Mouse (Mus musculus) erythroblast, embryonic 14.5 days (primary cell): Measurements from ENCODE around the gene Tmem140. TPM values are rescaled to one million over a fixed set of nuclear protein-coding genes. Genes with fewer than 3 reads are reported as not detected.

Source experiments
- H3K27me3 ChIP-seq: 2 replicates; pipeline ENCODE4 v1.6.1; 2012; ENCODE audit warnings: inconsistent platforms; ENCODE audit not compliant: control insufficient read depth
- H3K36me3 ChIP-seq: 2 replicates; pipeline ENCODE4 v1.6.1; 2012; ENCODE audit warnings: mild to moderate bottlenecking, inconsistent platforms; ENCODE audit not compliant: control insufficient read depth
- H3K4me1 ChIP-seq: 2 replicates; pipeline ENCODE4 v1.6.1; 2012; ENCODE audit warnings: inconsistent platforms; ENCODE audit not compliant: control insufficient read depth
- H3K4me3 ChIP-seq: replicated peaks from 2 replicates; pipeline ENCODE3; 2012; ENCODE audit warnings: moderate library complexity, mild to moderate bottlenecking, inconsistent platforms
- H3K9me3 ChIP-seq: 2 replicates; pipeline ENCODE4 v1.6.1; 2012; ENCODE audit warnings: low read length, inconsistent platforms, mixed read lengths; ENCODE audit not compliant: control insufficient read depth
- GATA1 ChIP-seq: IDR thresholded peaks from 2 replicates; pipeline ENCODE4 v1.6.1; 2012; ENCODE audit warnings: low read length, inconsistent platforms, mixed read lengths
- TAL1 ChIP-seq: IDR thresholded peaks from 3 replicates; pipeline ENCODE4 v1.6.1; 2012; ENCODE audit warnings: low read length, inconsistent platforms, mixed read lengths
- polyA plus RNA-seq: library from polyadenylated mRNA; stranded (reverse); fragments of >175 nt; gene quantifications from 2 replicates; pipeline ENCODE4 v1.2.3, GENCODE M21; 2012

Tmem140 gene
- polyA plus RNA-seq, 1 experiment, result not detected

DNA sequence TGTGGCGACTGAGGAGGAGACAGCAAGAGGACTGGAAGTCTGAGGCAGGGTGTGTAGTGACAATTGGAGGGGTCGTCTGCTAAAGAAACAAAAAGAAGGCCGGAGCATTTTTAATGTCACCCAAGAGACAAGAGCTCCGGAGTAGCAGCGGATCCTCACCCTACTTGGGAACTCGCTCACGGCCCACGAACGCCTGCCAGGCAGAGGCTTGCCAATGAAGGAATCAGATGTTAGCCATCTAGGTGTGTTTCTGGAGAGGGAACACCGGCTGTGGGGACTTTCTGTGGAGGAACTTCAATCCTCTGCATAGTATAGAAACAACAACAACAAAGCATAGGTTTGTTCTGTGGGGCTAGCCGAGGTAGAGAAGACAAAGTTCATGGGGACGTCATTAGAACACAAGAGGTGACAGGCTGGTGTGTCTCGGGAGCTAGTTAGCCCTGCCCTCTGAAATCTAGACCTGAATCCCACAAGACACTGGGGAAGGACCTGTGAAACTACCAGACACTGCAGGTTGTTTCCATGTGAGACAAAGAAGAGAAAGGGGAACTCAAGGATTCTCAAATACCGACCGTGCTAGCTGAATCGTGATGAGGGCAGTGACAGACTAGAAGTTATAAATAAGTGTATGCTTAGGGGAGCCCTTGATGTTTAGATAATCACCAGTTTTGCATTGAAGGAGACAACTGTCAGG is 4.5 kb downstream of the Tmem140 start:
- H3K4me3 ChIP-seq, result no peak overlapping the region
- H3K9me3 ChIP-seq, result no peaks in the 10 kb centered on the region
- H3K27me3 ChIP-seq, result no peaks in the 10 kb centered on the region
- peaks cover 16% of the 10 kb centered on the region for H3K36me3 ChIP-seq
- peaks cover 80% of the 10 kb centered on the region for H3K4me1 ChIP-seq
- no peak for TF ChIP-seq GATA1
- TF ChIP-seq TAL1, result no peak

DNA sequence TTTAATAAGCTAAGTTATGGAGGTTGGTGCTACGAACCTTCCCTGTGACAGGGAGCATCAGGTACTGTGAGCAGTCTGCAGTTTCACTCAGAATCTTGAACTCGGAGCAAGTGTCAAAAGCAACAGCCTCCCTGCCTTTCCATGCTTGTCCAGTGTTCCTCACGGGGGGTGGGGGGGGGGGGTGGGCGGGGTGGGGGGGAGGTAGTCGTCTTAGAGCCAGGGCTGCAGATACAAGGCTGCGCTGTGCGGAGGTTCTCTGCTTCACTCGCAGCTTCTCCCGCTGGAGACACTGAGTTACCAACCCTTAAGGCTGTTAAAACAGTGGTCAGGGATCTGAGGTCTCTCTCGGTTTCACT is 5.0 kb downstream of the Tmem140 start:
- peaks cover 21% of the 10 kb centered on the region for H3K36me3 ChIP-seq
- H3K27me3 ChIP-seq, result no peaks in the 10 kb centered on the region
- peak overlapping the region; percentile 49 for H3K4me3 ChIP-seq
- peaks cover 78% of the 10 kb centered on the region for H3K4me1 ChIP-seq
- H3K9me3 ChIP-seq, result no peaks in the 10 kb centered on the region
- no peak for TF ChIP-seq GATA1
- no peak for TF ChIP-seq TAL1

DNA sequence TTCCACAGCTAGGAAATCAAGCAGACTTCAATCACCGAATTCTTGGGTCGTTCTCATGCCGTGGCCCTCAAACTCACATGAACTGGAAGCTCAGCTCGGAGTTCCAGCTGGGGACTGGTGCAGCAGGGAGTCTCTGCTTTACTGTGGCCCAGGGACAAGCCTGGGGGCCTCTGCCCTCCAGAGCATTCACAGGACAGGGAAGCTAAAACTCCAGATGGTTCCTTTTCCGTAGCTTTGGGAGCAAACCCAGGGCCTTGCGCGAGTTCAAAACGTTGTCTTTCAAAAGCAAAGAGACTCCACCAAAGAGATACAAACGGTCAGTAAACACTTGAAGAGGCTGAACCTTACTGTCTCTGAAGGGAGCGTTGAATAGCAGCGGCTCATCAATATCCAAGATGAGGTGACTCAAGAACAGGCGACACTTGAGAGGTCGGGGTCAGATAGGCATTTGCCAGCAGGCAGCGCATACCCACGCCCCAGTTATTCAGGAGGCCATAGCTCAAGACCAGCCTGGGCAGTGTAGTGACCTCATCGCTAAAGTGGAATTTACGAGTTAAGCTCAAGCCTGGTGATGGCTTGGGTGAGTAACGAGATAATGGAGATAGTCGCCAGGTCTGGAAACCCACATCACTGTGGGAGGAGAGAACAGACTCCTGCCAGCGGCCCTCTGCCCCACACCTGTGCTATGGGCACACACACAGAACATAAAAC is 5.7 kb downstream of the Tmem140 start:
- H3K4me1 ChIP-seq, result peaks cover 78% of the 10 kb centered on the region
- no peak for TF ChIP-seq GATA1
- no peak for TF ChIP-seq TAL1
- peak overlapping the region; percentile 49 for H3K4me3 ChIP-seq
- peaks cover 28% of the 10 kb centered on the region for H3K36me3 ChIP-seq
- no peaks in the 10 kb centered on the region for H3K9me3 ChIP-seq
- no peaks in the 10 kb centered on the region for H3K27me3 ChIP-seq

DNA sequence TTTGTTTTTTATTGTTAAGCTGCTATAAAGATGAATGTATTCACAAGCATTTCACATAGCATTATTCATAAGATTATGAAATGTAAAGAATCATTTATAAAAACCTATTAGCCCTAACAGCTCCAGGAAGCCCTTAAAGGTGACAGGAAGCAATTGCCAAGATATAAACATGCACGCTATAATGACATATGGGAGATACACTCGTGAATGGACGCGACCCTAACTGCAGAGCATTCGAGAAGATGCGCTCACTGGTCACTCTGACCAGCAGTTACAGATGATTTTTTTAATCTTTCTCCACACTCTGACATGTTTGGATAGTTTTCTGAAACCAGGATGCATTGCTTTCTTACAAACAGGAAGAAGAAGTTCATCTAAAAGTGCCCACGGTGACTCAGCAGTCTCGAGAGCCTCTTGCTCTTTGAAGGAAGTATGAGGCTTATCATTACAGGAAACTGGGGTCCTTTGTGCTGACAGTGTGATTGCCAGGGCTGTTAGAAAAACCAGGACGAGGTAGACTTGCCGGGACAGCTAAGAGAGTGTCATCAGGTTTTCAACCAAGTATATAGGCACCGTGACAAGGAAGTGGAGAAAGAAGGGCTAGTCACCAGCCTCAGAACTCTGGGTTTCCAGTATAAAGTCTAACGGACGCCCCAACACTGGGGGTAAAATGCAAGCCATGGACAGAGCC is 6.4 kb downstream of the Tmem140 start:
- Histone ChIP-seq H3K4me3 (peak overlapping the region; percentile 49), H3K36me3 (peaks cover 35% of the 10 kb centered on the region), H3K4me1 (peaks cover 81% of the 10 kb centered on the region), H3K9me3 (no peaks in the 10 kb centered on the region), H3K27me3 (no peaks in the 10 kb centered on the region)
- TF ChIP-seq TAL1 (no peak), GATA1 (no peak)

DNA sequence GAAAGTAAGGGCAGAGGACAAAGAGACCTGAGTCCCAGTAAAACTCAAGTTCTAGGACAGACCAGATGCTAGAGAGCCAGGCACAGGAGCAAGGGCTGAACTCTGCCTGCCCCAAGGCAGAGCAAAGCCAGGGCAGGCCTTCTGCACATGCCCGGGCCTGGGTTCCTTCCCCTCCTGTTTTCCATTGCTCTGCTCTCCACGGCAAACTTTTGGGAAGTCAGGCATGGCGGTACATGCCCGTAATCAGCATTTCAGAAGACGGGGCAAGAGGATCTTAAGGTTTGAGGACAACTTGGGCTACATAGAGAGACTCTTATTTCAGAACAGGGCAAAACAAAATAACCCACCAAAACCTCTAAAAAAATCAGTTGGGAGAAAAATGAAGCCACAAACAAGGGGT is 7.2 kb downstream of the Tmem140 start:
- Histone ChIP-seq H3K36me3 (peaks cover 42% of the 10 kb centered on the region), H3K9me3 (no peaks in the 10 kb centered on the region), H3K4me3 (no peak overlapping the region), H3K27me3 (no peaks in the 10 kb centered on the region), H3K4me1 (peaks cover 89% of the 10 kb centered on the region)
- TF ChIP-seq GATA1 (no peak), TAL1 (no peak)

DNA sequence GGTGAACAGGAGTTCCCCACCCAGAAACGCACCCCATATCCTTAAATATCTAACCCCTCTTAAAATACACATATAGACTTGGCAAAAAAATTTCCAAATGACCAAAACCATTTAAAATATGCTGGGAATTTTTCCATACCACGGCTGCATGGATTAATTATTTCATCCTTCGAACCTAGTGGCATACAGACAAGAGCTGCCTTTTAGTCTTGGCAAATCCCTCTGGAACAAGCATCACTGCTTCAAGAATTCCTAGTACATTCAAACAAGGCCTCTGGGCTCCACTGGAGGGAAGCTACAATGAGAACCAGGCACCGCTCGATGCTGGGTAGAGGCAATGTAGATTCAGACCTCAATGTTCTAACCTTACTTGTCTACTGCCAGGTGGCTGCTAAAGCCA is 7.8 kb downstream of the Tmem140 start:
- peaks cover 89% of the 10 kb centered on the region for H3K4me1 ChIP-seq
- TF ChIP-seq GATA1 (no peak), TAL1 (no peak)
- H3K36me3 ChIP-seq, result peaks cover 48% of the 10 kb centered on the region
- no peaks in the 10 kb centered on the region for H3K9me3 ChIP-seq
- H3K27me3 ChIP-seq, result no peaks in the 10 kb centered on the region
- H3K4me3 ChIP-seq, result no peak overlapping the region

DNA sequence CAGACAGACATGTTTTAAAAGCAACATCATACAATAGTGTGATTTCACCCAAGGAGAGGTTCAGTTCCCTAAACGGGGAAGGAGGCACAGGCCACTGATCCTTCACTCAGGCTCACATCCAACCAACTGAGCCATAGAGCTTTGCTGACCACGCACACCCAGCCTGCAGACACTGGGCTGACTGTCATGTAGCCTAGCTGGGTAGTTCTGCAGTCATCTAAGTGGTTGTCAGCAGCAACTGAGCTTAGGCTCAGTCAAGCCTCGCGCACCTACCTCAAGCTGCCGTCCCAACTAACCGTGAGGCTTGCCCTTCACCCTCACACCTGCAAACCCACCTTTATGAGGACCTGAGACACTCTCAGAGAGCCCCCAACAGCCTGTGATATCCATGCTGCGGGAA is 9.0 kb downstream of the Tmem140 start:
- H3K27me3 ChIP-seq, result no peaks in the 10 kb centered on the region
- H3K4me3 ChIP-seq, result no peak overlapping the region
- peaks cover 90% of the 10 kb centered on the region for H3K4me1 ChIP-seq
- peaks cover 59% of the 10 kb centered on the region for H3K36me3 ChIP-seq
- TF ChIP-seq TAL1 (no peak), GATA1 (no peak)
- H3K9me3 ChIP-seq, result no peaks in the 10 kb centered on the region

DNA sequence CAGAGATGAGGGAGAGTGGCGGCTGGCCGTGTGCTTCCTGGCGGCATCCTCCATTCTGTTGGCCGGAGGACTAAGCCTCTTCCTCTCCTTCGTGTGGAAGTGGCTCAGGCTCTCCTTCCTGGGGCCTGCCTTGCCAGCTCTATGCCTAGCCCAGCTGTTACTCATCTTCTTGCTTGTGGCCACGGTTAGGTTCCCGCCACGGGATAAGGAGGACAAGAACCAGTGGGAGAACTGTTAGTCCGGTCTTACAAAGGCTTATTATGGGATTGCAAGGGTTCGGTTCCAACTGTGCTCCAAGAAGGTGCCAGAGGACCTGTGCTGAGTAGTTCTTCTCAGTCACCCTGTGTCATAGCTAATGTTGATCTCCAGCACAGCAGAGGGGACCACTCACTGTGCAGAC is 9.9 kb downstream of the Tmem140 start:
- Histone ChIP-seq H3K4me3 (no peak overlapping the region), H3K4me1 (peaks cover 90% of the 10 kb centered on the region), H3K27me3 (no peaks in the 10 kb centered on the region), H3K9me3 (no peaks in the 10 kb centered on the region), H3K36me3 (peaks cover 59% of the 10 kb centered on the region)
- TF ChIP-seq TAL1 (no peak), GATA1 (no peak)

DNA sequence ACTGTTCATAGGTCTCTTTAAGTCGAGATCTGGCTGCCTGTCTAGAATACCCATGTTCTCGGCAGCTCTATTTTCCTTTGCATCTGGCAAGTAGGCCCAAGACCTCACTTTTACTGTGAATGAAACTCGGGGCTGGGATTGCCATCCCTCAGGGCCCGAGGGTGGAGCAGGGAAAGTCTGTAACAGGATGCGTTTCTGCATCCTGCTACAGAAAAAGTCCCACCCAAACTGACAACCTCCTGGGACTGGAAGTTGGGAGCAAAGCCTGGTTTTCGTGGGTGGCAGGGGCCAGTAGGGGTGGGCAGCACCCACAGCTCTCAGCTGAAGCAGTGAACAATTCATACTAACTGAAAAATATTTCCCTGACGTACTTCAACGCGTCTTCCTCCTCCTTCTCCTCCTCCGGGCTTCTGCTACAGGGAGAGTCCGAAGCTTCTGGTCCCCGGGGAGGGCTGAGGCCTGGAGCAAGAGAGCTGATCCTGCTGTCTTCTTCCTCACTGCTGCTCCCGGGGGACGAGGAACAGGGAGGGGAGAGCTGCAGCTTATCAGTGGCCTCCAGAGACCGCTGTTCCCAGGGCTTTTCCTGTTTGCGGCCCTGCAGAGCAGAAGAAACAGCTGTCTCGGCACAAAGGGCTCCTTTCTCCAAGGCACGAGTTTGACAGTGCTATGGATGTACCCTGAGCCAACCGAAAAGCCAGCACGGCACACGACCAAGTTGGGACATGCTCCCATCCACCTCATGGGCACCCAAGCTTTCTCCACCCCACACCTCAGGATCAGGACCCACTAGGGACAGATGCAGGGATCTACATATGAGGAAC is 11.4 kb downstream of the Tmem140 start:
- H3K4me1 ChIP-seq, result peaks cover 90% of the 10 kb centered on the region

More for the DNA sequence above, 11.4 kb downstream of the Tmem140 start:
- Histone ChIP-seq H3K9me3 (no peaks in the 10 kb centered on the region), H3K36me3 (peaks cover 67% of the 10 kb centered on the region), H3K27me3 (no peaks in the 10 kb centered on the region), H3K4me3 (peak overlapping the region; percentile 72)
- TF ChIP-seq TAL1, result peak; percentile 71
- TF ChIP-seq GATA1, result peak; percentile 70
